Mouse (Mus musculus) small intestine, adult 2 months (tissue): Measurements from ENCODE around the gene Barx1.

Experiments used
- CTCF ChIP-seq: fragments of 200-500 bp; IDR thresholded peaks from 2 replicates; pipeline ENCODE4 v1.5.1; 2012; ENCODE audit warnings: low read depth, mild to moderate bottlenecking, control low read depth, inconsistent platforms, low read length, moderate library complexity, mixed read lengths; ENCODE audit not compliant: insufficient replicate concordance, insufficient read length; ENCODE audit errors: extremely low read depth
- POLR2A ChIP-seq: fragments of 200-500 bp; IDR thresholded peaks from 2 replicates; pipeline ENCODE4 v1.6.1; 2012; ENCODE audit warnings: low read depth, mild to moderate bottlenecking, control low read depth, inconsistent platforms, low read length, moderate library complexity

DNA sequence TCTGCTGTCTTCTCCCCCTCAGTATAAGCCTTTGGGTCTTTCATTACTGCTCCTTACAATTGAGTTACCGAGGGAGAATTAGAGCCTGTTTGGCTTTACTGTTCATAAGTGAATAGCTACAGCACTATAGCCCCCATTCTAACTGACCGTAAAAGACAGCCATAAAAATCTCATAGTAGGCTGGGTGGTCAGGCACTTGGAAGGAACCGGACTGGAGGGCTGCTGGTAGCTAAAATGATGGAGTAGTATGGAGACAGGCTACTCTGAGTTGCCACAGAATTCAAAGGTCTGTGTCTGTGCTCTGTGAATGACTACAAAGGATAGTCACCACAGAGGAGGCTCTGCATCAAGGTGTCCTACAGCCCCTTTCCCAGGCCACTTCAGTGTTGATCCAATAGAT, 18.8 kb upstream of the Barx1 start:
- TF ChIP-seq POLR2A (no peak), CTCF (no peak)
